Mouse (Mus musculus) MN1 (cell line): ENCODE data around the gene Alyref.
"Not testable (repeated sequence)": the region's sequence is repeated elsewhere in the genome, so short reads cannot be mapped to it uniquely, and the experiment has no call there.

Experiments
- DNase-seq: peaks from one replicate; pipeline ENCODE4 v3.0.0-alpha.2; 2016; ENCODE audit warnings: low spot score

Gene Alyref

DNA sequence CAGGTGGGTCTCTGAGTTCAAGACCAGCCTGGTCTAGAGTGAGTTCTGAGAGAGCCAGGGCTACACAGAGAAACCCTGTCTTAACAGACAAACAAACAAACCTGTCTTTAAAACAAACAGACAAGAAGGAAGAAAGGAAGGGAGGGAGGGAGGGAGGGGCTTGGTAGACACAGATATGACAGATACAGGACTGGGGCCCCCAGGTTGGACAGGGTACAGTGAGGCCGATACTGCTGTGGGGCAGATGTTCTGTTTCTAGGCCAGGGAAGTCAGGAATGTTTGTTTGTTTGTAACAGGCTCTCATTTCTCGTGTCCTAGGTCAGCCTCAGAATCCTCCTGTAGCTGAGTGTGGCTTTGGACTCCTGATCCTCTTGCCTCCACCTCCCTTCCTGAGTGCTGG, 5.4 kb upstream of the Alyref start:
- no peak for DNase-seq

DNA sequence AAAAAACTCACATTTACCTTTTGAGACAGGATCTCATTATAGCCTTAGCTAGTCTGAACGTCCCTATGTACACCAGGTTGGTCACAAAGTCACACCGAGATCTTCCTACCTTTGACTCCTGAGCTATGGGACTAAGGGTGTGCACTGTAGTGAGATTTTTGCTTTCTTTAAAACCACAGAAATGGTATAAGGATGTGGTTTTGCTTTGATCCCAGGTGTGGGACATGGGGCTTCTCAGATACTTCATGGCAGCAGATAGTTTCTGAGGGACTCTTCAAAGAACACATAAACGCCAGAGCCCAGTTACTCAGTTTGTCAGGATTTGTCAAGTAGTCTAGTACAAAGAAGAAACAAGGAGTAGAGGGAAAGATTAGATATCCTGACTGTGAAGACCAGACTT, 2.6 kb upstream of the Alyref start:
- no peak for DNase-seq

DNA sequence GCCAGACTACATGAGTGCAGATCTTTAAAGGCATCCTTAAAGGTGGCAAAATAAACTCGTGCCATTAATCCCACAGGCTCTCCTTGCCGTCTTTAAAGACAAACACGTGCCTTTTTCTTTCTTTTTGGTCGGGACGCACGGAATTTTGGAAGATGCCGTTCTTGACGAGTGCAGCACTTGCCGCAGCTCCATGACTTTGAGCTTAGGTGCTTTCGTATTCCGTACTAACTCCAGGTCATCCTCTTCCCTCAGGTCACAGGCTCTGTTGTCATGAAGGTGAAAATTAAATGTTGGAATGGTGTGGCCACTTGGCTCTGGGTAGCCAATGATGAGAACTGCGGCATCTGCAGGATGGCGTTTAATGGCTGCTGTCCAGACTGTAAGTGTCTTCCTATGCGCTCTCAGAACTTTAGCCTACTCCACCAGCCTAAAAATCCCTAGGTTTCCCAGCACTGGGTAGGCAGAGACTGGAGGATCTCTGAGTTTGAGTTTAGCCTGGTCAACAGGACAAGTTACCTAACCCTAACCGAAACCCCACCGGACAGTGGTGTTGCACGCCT, 905 bp upstream of the Alyref start:
- DNase-seq: no peak

DNA sequence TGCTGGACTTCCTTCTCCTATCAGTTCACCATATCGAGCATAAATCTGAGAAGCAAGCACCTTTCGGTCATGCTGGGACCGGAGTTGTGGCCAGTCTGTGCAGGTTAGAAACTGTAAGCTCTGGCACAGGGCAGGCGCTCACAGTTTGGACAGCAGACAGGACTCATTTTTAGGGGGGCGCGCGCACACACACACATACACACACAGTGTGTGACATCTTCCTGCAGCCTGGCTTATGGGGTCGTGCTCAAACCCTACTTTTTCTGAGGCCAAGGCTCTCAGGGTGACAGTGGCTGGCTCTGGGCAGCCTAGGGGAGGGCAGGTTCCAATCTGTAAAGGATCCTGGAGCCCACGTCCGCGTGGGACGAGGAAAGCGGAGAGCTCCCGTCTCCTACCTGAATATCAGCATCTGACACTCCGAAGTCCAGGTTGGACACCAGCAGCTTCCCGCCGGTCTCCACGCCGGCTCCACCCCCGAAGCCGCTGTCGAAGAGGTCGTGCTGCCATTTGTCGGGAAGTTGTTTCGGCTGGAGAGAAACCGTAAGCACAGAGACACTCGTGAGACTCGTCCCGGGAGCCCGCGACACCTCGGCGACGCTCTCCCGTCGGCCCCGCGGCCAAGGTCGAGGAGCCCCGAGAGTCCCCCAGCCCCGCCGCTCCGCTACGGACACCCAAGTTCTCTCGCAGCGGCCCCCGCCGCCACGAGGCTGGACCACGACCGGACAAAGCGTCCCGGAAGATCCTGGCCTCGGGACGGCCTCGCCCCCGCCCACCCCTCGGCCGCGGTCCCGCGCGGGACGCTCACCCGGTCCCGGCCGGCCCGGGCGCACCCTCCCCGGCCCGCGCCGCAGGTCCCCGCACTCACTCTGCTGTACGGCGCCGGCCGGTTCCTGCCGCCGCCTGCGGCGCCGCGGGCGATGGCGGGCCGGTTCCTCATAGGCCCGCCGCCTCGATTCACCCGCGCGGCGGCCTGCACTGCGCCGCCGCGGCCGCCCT, 627 bp downstream of the Alyref start:
- peak; percentile 53 for DNase-seq

DNA sequence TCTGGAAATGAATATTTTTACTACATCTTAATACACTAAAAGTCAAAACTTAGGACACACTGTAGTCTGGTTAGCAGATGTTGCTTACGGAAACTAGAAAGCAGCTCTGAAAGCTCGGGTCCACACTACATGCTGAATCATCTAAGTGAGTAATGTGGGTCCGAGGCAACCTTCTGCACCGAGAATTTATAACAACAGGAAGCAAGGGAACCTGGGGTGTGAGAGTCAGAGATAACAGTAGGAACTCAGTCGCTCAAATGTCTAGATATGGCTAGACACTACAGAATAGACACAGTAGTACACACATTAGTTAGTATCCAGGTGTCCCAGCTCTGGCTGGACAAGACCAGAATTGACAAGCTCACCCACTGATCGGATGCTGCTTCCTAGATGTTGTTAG, 9.6 kb downstream of the Alyref start:
- DNase-seq: no peak

DNA sequence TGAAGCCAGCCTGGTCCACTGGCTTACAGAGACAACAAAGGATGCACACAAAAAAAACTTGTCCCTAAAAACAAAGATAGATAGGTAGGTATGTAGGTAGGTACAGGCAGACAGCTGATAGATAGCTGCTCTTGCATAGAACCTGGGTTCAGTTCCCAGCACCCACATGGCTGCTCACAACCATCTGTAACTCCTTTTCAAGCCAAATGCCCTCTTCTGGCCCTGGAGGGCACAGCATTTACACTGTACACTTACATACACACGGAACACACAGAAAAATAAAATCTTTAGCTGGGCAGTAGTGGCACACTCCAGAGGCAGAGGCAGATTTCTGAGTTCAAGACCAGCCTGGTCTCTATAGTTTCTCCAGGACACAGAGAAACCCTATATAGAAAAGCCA, 14.2 kb downstream of the Alyref start:
- no peak for DNase-seq

DNA sequence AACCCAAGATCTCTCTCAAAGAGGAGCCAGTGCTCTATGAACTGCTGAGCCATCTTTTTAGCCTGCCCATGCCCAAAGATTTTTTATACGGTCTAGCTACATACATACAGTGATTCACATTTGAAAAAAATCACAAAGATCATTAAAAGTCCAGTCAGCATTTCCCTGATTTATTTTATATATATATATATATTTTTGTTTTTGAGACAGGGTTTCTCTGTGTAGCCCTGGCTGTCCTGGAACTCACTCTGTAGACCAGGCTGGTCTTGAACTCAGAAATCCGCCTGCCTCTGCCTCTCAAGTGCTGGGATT, 15.2 kb downstream of the Alyref start:
- not testable (repeated sequence) for DNase-seq

DNA sequence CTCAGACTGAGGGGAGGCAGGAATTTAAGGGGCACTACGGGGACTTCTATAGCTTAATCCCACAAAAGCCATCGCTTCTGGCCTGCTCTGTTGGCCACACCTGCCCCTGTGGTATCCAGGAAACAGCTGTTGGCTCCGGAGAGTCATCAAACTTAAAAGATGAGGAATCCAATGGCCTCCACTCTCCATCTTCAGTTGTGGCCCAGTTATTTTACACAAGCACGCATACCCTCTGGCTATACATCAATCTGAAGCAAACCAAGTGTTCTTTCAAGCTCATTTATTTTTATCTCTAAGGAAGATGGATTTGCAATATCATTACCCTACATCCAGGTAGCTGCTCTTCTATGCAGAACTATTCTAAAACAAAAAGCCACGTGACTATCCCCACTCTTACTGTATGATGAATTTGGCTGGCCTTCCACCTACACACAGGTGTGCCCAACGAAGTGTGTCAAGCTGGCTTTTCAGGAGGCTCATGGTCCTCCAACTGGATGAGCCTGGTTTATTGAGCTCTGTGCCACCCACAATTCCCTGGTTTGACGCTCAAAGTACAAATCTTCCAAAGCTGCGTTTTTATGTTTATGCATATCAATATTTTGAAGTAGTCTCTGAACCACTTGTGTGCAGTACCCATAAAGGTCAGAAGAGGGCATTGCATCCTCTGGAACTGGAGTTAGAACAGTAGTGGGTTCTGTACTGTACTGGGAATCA, 15.7 kb downstream of the Alyref start:
- no peak for DNase-seq

DNA sequence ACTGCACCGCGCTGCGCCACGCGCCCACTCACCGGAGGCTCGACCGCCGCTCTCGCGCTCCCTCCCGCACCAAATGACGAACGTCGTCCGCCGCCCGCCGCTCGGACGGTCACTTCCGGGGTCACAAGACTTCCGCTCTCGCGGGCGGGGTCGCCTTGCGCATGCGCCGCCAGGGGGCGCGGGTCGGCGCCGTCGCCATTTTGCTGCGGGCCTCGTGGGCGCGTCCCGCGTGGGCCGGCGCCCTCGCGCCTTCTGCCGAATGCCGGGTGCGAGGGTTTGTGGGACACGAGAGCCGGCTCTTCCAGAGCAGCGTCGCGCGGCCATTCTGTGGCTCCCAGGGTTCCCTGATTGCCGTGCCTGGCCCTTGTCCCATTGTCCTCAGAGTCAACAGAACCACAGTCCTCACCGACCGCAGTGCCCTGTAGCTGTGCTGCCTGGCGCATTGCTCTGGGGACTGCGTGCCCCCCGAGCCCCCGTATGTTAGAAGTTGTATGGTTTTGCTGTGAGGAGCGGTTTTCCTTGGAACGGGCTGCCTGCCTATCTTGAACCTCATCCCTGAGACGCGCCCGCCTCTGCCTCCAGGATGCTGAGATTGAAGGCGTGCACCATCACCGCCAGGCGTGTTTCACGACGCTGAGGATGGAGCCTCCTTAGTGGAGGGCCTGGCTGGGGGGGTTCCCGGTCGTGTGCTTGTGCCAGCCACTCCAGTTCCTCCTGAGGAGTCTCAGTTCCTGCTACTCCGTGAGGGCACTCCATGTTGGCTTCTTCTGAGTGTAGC, 16.5 kb downstream of the Alyref start, which contains the start of gene Arhgdia:
Arhgdia (minus strand) TSS at position 135 of the 778 bp plus-strand sequence.
- peak; percentile 92 for DNase-seq

DNA sequence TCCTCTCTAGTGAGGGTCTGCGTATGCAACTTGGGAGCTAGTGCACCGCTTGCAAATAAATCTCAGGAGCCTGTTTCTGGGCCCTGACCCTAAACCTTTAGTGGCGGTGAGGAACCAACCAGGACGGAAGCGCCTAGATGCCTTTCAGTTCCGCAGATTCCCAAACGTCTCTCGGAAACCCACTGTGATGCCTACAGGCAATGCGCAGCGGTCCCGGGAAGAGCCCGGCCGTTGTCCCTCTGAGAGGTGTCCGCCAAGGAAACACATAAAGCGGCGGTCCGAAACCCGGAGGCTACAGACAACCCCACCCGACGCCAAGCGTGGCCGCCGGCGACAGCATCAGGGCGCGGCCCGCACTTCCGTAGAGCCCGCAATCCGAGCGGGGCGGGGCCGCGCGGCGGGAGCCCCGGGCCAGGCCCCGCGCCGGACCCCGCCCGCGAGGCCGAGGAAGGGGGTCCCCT, 17.3 kb downstream of the Alyref start:
- DNase-seq: no peak

DNA sequence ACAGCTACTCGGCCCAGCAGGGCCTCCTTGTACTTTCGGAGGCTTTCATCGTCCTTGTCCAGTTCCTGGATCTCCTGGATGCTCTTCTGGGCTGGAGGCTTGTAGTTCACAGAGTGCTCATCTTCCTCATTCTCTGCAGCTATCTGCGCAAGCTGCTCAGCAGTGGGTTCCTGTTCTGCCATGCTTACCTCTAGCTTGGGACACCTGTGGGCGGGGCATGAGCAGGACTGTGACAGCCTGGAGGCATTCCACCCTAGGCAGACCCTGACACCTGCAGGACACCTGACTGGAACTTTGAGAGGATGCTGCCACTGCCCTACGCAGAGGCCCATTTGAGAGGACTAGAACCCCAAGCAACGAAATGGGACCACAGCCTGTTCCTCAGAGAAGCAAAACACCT, 18.0 kb downstream of the Alyref start:
- DNase-seq: no peak

DNA sequence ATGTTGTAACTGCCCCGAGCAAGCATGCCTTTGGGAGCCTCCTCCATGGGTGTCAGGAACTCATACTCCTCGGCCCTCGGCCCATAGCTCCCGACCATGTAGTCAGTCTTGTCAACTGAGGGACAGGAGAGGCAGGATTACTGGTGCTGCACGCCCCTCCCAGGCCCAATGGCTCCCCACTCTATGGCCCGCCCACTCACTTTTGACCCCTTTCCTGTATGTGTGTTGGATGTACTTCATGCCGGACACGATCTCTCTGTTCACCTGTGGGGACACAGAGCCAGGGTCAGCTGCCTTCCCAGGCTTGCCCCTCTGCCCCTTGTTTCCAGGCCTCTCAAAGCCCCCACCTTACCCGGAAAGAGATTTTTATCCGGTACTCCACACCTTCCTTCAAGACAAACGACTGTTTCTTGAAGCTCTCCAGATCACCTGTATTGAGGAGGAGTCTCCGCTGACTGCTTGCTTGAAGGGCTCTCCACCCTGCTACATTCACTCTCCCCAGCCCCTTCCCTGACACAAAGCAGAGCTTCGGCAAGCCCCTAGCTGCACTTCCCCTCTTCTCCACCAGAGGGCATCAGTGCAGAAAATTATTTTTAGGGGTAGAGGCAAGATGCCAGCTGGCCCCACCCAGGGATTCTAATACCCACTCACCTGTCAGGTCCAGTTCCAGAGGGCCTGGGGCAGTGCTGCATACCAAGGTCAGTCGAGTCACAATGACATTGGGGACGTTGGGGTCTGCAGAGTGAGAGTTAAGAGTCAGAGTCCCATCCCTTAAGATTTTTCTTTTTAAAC, 18.7 kb downstream of the Alyref start:
- peak; percentile 82 for DNase-seq

DNA sequence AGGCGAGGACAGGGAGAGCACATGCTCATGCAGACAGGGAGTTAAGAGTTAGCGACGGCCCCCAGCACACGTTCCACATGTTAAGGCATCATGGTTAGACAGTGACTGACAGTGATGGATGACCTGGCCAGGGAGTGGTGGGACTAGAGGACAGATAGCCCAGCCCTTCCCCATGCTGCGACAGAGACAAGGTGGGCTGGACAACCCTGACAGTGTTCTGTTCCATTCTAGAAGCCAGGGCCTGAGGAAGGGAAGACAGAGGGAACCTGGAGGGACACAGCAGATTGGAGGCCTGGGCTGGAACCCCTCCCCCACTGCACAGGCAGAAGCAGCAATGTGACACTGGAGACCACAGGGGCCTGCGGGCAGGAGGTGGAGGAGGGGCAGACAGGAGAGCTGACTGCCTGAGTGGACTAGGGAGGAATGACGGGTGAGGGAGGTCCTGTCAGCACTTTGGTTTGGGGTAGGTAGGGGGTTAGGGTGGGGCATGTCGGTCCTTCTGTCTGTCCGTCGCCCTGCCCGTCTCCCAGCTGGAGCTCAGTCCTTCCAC, 19.4 kb downstream of the Alyref start:
- DNase-seq: no peak

DNA sequence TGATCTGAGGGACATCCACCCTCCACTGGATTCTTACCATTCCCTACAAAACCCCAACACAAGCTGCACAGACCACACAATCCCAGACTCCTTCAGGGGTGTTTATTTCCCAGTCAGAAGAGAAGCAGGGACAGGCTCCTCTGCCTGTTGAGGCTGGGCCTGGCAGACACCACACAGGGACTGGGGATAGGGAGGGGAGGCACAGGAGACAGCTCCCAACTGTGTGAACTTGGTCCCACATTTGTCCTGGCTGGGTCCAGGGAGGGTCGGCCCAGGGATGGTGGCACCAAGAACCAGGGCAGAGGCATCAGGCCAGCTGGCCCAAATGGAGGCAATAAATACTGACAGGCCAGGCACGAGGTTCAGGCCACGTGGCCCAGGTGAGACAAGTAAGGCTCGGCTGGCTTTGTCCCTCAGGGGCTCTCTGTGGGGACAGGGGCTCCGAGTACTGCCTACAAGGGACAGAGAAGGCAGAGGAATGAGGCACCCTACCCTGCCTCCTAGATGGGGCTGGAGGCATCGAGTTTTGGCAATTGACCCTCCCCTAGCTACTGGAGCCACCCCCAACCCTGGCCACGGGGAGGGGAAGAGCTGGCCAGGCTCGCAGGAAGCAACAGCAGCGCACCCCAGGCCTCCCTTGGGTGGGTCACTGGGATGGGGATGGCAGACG, 20.0 kb downstream of the Alyref start:
- no peak for DNase-seq

DNA sequence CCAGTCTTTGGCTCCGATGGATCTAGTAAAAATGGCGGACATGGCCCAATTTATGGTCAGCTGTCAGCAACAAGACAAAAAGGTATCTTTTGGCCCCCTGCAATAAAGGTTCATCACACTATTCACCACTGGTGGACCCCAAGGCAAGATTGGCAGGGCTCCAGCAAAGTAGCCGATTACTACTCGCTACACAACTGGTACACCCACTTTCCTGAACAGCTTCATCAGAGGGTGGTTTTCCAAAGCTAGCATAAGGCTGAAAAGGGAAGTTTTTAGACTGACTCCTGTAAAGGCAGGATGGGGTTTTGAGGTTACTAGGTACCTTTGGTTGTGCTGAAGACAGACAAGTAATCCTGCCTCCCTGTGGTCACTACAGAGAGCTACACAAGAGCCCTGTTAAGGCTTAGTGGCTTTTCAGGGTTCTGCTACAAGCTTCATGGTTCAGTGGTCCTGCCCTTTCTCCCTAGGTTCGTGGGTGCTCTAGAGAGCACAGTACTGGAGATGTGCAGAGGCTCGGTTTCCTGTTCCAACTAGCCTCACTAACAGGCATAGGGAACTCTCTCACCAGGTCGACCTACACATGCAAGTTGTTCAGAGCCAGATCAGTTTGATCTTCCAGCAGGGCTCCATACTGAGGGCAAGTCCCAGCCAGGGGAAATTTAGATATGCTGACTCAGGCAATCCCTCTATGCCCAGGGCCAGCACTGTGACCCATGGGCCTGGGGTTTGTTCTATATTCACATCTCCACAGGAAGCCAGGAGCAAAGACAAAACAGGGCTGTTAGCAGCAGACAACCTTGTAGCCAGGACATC, 20.7 kb downstream of the Alyref start:
- DNase-seq: peak; percentile 60

DNA sequence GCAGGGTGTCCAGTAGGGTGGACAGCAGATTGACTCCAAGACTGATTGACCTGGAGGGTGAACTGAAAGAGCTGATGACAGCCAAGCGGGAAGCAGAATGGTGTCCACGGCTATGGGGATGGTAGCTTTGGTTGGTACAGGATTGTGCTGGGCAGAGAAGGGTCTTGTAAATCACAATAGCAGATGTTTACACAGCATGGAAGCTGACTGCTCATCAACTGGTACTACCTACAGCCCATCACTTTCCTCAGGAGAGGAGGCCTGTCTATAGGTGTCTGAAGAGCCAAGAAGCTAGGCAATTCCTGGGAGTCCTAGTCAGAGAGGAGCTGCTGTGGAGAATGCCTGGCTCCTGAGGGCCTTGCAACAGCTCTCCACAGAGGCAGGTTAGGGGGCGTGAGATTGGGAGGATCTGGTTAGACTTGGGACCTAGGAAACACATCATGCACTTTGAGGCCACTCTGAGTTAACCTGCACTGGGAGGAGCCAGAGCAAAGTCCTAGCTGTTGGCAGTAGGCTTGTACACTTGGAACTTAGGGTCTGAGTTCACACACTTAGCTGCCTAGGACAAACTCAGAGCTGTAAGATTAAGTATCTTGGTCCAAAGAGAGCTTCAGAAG, 21.7 kb downstream of the Alyref start:
- no peak for DNase-seq

DNA sequence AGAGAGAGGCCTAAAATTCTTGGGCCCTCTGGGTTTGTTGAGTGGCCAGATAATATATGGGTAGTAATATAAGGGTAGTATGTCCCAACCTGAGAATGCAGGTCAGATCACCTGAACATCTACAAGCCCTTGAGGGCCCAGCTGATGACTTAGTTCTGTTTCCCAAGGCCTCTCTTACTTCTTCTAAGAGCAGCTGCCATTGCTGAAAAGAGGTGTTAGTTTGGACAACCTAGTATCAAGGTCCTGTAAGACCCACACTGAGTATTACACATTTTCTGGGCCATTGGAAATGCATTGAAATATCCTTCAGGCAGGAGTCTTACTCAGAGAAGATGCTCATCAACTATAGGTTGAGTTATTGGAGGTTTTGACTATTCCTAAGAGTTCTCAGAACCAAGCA, 22.2 kb downstream of the Alyref start:
- DNase-seq: no peak

DNA sequence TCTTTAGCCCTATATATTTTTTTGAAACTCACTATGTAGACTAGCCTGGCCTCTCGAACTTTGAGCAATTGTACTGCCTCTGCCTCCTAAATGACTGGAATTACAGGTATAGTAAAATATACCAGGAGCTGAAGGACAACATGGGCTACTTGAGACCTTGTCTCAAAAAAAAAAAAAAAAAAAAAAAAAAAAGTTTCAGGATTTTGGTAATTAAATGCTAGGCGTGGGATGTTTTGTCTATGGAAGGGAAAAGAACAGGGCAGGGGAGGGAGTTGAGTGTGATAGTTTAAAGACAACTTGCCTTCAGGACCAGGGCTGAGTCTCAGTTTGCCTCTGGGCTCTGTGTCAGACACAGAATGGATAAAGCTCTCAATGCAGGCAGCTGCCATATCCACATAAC, 23.1 kb downstream of the Alyref start:
- no peak for DNase-seq

DNA sequence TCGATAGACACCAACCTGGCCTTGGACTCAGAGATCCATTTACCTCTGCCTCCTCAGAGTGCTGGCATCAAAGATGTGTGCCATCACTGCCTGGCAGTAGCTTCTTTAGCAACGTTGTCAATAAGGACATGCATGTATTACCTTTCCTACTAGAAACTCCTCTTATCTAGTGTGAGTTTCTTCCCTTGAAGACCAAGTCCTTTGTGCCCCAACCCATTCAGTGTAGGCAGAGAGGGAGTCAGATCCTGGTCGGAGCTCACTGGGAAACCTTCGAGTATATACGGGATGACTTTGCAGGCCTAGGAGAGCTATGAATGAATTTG, 23.9 kb downstream of the Alyref start:
- no peak for DNase-seq
